Mouse (Mus musculus) urinary bladder, postnatal 4 days (tissue): Measurements from ENCODE around the gene Calhm2.

Source experiments
- DNase-seq, 2 experiments: peaks; one replicate each; pipeline ENCODE4 v3.0.0; 2021 to 2022; ENCODE audit warnings: low spot score in 2 of 2

The Calhm2 gene

GRCm38 (mm10) chr19:47137771-47138421 is at the start of gene Calhm2:
Gene Calhm2 (minus strand): TSS chr19:47138294.
- DNase-seq, result peak in 1 of 2 experiments; percentile 68

GRCm38 (mm10) chr19:47186514-47187275 is 48.6 kb upstream of the Calhm2 start:
- DNase-seq, result no peak

GRCm38 (mm10) chr19:47184736-47185135 is 46.6 kb upstream of the Calhm2 start:
- DNase-seq, result no peak

- DNase-seq, result no peak
Measured at GRCm38 (mm10) chr19:47184221-47184620, 46.1 kb upstream of the Calhm2 start.

GRCm38 (mm10) chr19:47180011-47180410 is 41.9 kb upstream of the Calhm2 start:
- DNase-seq, result no peak

- no peak for DNase-seq
Measured at GRCm38 (mm10) chr19:47179272-47179809, 41.2 kb upstream of the Calhm2 start.

GRCm38 (mm10) chr19:47178431-47179271 is 40.6 kb upstream of the Calhm2 start, which contains the start of gene Neurl1a:
Gene Neurl1a (plus strand): TSS chr19:47178820.
- peak in 1 of 2 experiments; percentile 44 for DNase-seq

GRCm38 (mm10) chr19:47178001-47178400 is 39.9 kb upstream of the Calhm2 start:
- no peak for DNase-seq

- no peak for DNase-seq
Measured at GRCm38 (mm10) chr19:47176916-47177505, 38.9 kb upstream of the Calhm2 start.

GRCm38 (mm10) chr19:47175472-47175871 is 37.4 kb upstream of the Calhm2 start:
- DNase-seq, result no peak

- no peak for DNase-seq
Measured at GRCm38 (mm10) chr19:47174515-47174914, 36.4 kb upstream of the Calhm2 start.

GRCm38 (mm10) chr19:47168793-47169412 is 30.8 kb upstream of the Calhm2 start:
- peak; percentile 73 to 86 for DNase-seq

- DNase-seq, result no peak
Measured at GRCm38 (mm10) chr19:47168223-47168622, 30.1 kb upstream of the Calhm2 start.

GRCm38 (mm10) chr19:47167617-47168214 is 29.6 kb upstream of the Calhm2 start:
- DNase-seq, result no peak

- DNase-seq, result no peak
Measured at GRCm38 (mm10) chr19:47166758-47167157, 28.7 kb upstream of the Calhm2 start.

- DNase-seq, result no peak
Measured at GRCm38 (mm10) chr19:47163176-47163744, 25.2 kb upstream of the Calhm2 start.

GRCm38 (mm10) chr19:47161669-47162068 is 23.6 kb upstream of the Calhm2 start:
- DNase-seq, result no peak

GRCm38 (mm10) chr19:47157664-47158063 is 19.6 kb upstream of the Calhm2 start, which contains the start of gene Calhm3:
Gene Calhm3 (minus strand): TSS chr19:47157764.
- no peak for DNase-seq

- no peak for DNase-seq
Measured at GRCm38 (mm10) chr19:47153767-47154166, 15.7 kb upstream of the Calhm2 start.

GRCm38 (mm10) chr19:47152062-47152369 is 13.9 kb upstream of the Calhm2 start:
- no peak for DNase-seq
